Mouse (Mus musculus): ENCODE results near the gene Ninl. TPM values are rescaled to one million over a fixed set of nuclear protein-coding genes. Genes with fewer than 3 reads are reported as not detected.

The Ninl gene
- polyA plus RNA-seq, 1 experiment = 9.3 TPM

- Histone ChIP-seq H3K27me3 (replicated peaks) (no peaks in the 10 kb centered on the region), H3K4me3 (replicated peaks) (no peak overlapping the region), H3K36me3 (replicated peaks; ENCODE audit: low read length) (peaks cover 47% of the 10 kb centered on the region), H3K9me3 (no peaks in the 10 kb centered on the region), H3K4me1 (peaks cover 40% of the 10 kb centered on the region)
- TF ChIP-seq FLI1 (IDR thresholded peaks at IDR 0.05; ENCODE audit: low read length) (no peak), GATA1 (IDR thresholded peaks at IDR 0.05; ENCODE audit: borderline replicate concordance, low read length) (no peak)
Observed at GRCm38 (mm10) chr2:150895691-150896252, 143.4 kb downstream of the Ninl start.

- Histone ChIP-seq H3K9me3 (no peaks in the 10 kb centered on the region), H3K4me1 (peaks cover 37% of the 10 kb centered on the region), H3K36me3 (replicated peaks; ENCODE audit: low read length) (peaks cover 42% of the 10 kb centered on the region), H3K4me3 (replicated peaks) (no peak overlapping the region), H3K27me3 (replicated peaks) (no peaks in the 10 kb centered on the region)
- no peak for TF ChIP-seq GATA1 (IDR thresholded peaks at IDR 0.05; ENCODE audit: borderline replicate concordance, low read length)
- TF ChIP-seq FLI1 (IDR thresholded peaks at IDR 0.05; ENCODE audit: low read length) = no peak
Observed at GRCm38 (mm10) chr2:150894617-150895267, 144.4 kb downstream of the Ninl start.

- H3K4me3 ChIP-seq (replicated peaks) = no peak overlapping the region
- peaks cover 55% of the 10 kb centered on the region for H3K4me1 ChIP-seq
- H3K27me3 ChIP-seq (replicated peaks) = no peaks in the 10 kb centered on the region
- peaks cover 35% of the 10 kb centered on the region for H3K36me3 ChIP-seq (replicated peaks; ENCODE audit: low read length)
- no peaks in the 10 kb centered on the region for H3K9me3 ChIP-seq
- no peak for TF ChIP-seq FLI1 (IDR thresholded peaks at IDR 0.05; ENCODE audit: low read length)
- no peak for TF ChIP-seq GATA1 (IDR thresholded peaks at IDR 0.05; ENCODE audit: borderline replicate concordance, low read length)
Observed at GRCm38 (mm10) chr2:150887370-150887769, 151.8 kb downstream of the Ninl start.

- H3K36me3 ChIP-seq (replicated peaks; ENCODE audit: low read length) = peaks cover 33% of the 10 kb centered on the region
- H3K9me3 ChIP-seq = no peaks in the 10 kb centered on the region
- no peak for TF ChIP-seq FLI1 (IDR thresholded peaks at IDR 0.05; ENCODE audit: low read length)
- TF ChIP-seq GATA1 (IDR thresholded peaks at IDR 0.05; ENCODE audit: borderline replicate concordance, low read length) = no peak
- H3K4me3 ChIP-seq (replicated peaks) = no peak overlapping the region
- peaks cover 58% of the 10 kb centered on the region for H3K4me1 ChIP-seq
- no peaks in the 10 kb centered on the region for H3K27me3 ChIP-seq (replicated peaks)
Observed at GRCm38 (mm10) chr2:150886315-150886714, 152.9 kb downstream of the Ninl start.

- H3K36me3 ChIP-seq (replicated peaks; ENCODE audit: low read length) = peaks cover 38% of the 10 kb centered on the region
- H3K27me3 ChIP-seq (replicated peaks) = no peaks in the 10 kb centered on the region
- H3K4me3 ChIP-seq (replicated peaks) = no peak overlapping the region
- TF ChIP-seq GATA1 (IDR thresholded peaks at IDR 0.05; ENCODE audit: borderline replicate concordance, low read length) (no peak), FLI1 (IDR thresholded peaks at IDR 0.05; ENCODE audit: low read length) (no peak)
- peaks cover 58% of the 10 kb centered on the region for H3K4me1 ChIP-seq
- H3K9me3 ChIP-seq = no peaks in the 10 kb centered on the region
Observed at GRCm38 (mm10) chr2:150885814-150886213, 153.4 kb downstream of the Ninl start.

GRCm38 (mm10) chr2:150884779-150885110 lies 154.4 kb downstream of the Ninl start:
- Histone ChIP-seq H3K4me1 (peaks cover 58% of the 10 kb centered on the region), H3K27me3 (replicated peaks) (no peaks in the 10 kb centered on the region), H3K9me3 (no peaks in the 10 kb centered on the region), H3K4me3 (replicated peaks) (no peak overlapping the region), H3K36me3 (replicated peaks; ENCODE audit: low read length) (peaks cover 36% of the 10 kb centered on the region)
- TF ChIP-seq GATA1 (IDR thresholded peaks at IDR 0.05; ENCODE audit: borderline replicate concordance, low read length) (no peak), FLI1 (IDR thresholded peaks at IDR 0.05; ENCODE audit: low read length) (no peak)

Other genes starting within 250 kb of the Ninl start
- 41.0 and 139 TPM in 2 replicates for gene Abhd12, start 134.6 kb downstream of the Ninl start, polyA plus RNA-seq (2012; ENCODE audit: insufficient read depth, low replicate concordance)
- gene Gins1, start 134.0 kb downstream of the Ninl start, polyA plus RNA-seq (2012; ENCODE audit: insufficient read depth, low replicate concordance) = 7.9 TPM in 1 of 2 replicates, not detected in the other
- gene Nanp, start within 50 bp of the Ninl start, polyA plus RNA-seq (2012; ENCODE audit: insufficient read depth, low replicate concordance) = 2.9 and 7.9 TPM in 2 replicates
- not detected in 2 replicates for gene Gm14151, start 53.0 kb upstream of the Ninl start, polyA plus RNA-seq (2012; ENCODE audit: insufficient read depth, low replicate concordance)
- not detected in 2 replicates for gene Gm14147, start 58.9 kb upstream of the Ninl start, polyA plus RNA-seq (2012; ENCODE audit: insufficient read depth, low replicate concordance)

Data from megakaryocyte, embryonic 14.5 days (primary cell).